Mouse (Mus musculus) heart, embryonic 14.5 days (tissue): ENCODE measurements at regions not wholly inside any gene's neighbourhood (a gene's known extent, or its start where the extent isn't known, plus 50 kb on each side); places are given as distances from the start of the nearest gene placed in this dataset.

Experiments used
- ATAC-seq: fragments of 200-750 bp; cut with Nextera tagmentation; 2 replicates; pipeline ENCODE4 v1.8.0; 2017; ENCODE audit warnings: low read depth, moderate TSS enrichment; ENCODE audit not compliant: insufficient number of reproducible peaks, insufficient read depth, low FRiP score
- H3K27ac ChIP-seq, 2 experiments: fragments of 200-500 bp in 1 of 2; fragments of 300-500 bp in 1 of 2; sonication (generic) in 1 of 2; replicated peaks in 1 of 2; 2 replicates each; pipeline ENCODE4 v1.5.1; 2012 to 2014; ENCODE audit warnings: low read depth in 2 of 2, low read length in 2 of 2, control low read depth in 1 of 2, mild to moderate bottlenecking in 1 of 2, mixed read lengths in 1 of 2; ENCODE audit not compliant: control insufficient read depth in 1 of 2, insufficient read depth in 1 of 2
- H3K27me3 ChIP-seq: fragments of 300-500 bp; sonication (generic); 2 replicates; pipeline ENCODE4 v1.6.1; 2014; ENCODE audit warnings: mild to moderate bottlenecking, low read length, control low read depth; ENCODE audit not compliant: control insufficient read depth, insufficient read depth
- H3K36me3 ChIP-seq: fragments of 300-500 bp; sonication (generic); 2 replicates; pipeline ENCODE4 v1.6.1; 2014; ENCODE audit warnings: mild to moderate bottlenecking, control low read depth, low read length, mixed read lengths; ENCODE audit not compliant: control insufficient read depth, insufficient read depth
- H3K4me1 ChIP-seq, 2 experiments: fragments of 200-500 bp in 1 of 2; fragments of 300-500 bp in 1 of 2; sonication (generic) in 1 of 2; 2 replicates each; pipeline ENCODE4 v1.6.1; 2012 to 2014; ENCODE audit warnings: low read length in 2 of 2, control low read depth in 1 of 2, mixed read lengths in 1 of 2; ENCODE audit not compliant: control insufficient read depth in 2 of 2, insufficient read depth in 2 of 2
- H3K4me2 ChIP-seq: fragments of 300-500 bp; sonication (generic); 2 replicates; pipeline ENCODE4 v1.6.1; 2014; ENCODE audit warnings: mild to moderate bottlenecking, low read length
- H3K4me3 ChIP-seq, 2 experiments: fragments of 200-500 bp in 1 of 2; fragments of 300-500 bp in 1 of 2; sonication (generic) in 1 of 2; 2 replicates each; pipeline ENCODE4 v1.5.1; 2012 to 2014; ENCODE audit warnings: low read length in 2 of 2, mild to moderate bottlenecking in 2 of 2, control low read depth in 1 of 2, low read depth in 1 of 2, moderate library complexity in 1 of 2; ENCODE audit not compliant: control insufficient read depth in 1 of 2, insufficient read depth in 1 of 2
- H3K9ac ChIP-seq: fragments of 300-500 bp; sonication (generic); 2 replicates; pipeline ENCODE4 v1.6.1; 2014; ENCODE audit warnings: mild to moderate bottlenecking, low read length
- H3K9me3 ChIP-seq: fragments of 300-500 bp; sonication (generic); 2 replicates; pipeline ENCODE4 v1.6.1; 2016; ENCODE audit warnings: low read length, control low read depth; ENCODE audit not compliant: control insufficient read depth
- WGBS: fragments of 180-500 bp; shearing (Covaris S2); extraction: QIAGEN DNeasy Blood & Tissue Kit; methylation state at CpG from one replicate; pipeline ENCODE4 v1.1.7; 2014; 5-methylcytosine and 5-hydroxymethylcytosine counted together

- no peaks in the 10 kb centered on the region for H3K9me3 ChIP-seq
- no peaks in the 10 kb centered on the region for H3K27me3 ChIP-seq
- no peak overlapping the region for H3K27ac ChIP-seq
- H3K4me2 ChIP-seq: no peak overlapping the region
- no peak overlapping the region for H3K4me3 ChIP-seq
- H3K9ac ChIP-seq: no peak overlapping the region
- 32% methylated on average over 12 of the region's 12 CpGs for WGBS
- no peaks in the 10 kb centered on the region for H3K36me3 ChIP-seq
- H3K4me1 ChIP-seq: no peaks in the 10 kb centered on the region; a peak in 1 of 4 replicates
- ATAC-seq: no peak
Measured at GRCm38 (mm10) chr5:54290372-54291080, 292.2 kb downstream of the Stim2 start.

DNA sequence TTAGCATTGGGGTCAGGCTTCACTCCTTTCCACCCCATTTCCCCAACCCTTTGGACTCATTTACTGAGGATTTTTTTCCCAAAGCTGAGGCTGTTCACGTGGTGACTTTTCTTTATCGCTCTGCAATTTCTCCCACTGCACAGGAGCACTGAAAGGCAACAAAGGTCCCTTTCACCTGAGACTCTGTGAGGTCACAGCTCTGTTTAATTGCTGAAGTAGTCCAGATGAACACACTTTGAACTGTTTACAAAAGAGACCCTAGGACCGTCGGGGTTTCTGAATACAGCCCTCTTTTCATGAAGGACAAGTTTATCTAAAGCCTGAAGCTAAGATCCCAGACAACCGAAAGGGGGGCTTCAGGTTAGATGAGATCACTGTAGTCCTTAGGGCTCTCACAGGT is 293.6 kb downstream of the Stim2 start:
- no peak overlapping the region for H3K27ac ChIP-seq
- no peaks in the 10 kb centered on the region for H3K36me3 ChIP-seq
- H3K4me1 ChIP-seq: no peaks in the 10 kb centered on the region; a peak in 1 of 4 replicates
- H3K9ac ChIP-seq: no peak overlapping the region
- no peak overlapping the region for H3K4me2 ChIP-seq
- no peaks in the 10 kb centered on the region for H3K9me3 ChIP-seq
- no peaks in the 10 kb centered on the region for H3K27me3 ChIP-seq
- no peak overlapping the region for H3K4me3 ChIP-seq
- 54% methylated on average over 5 of the region's 5 CpGs for WGBS
- ATAC-seq: no peak

DNA sequence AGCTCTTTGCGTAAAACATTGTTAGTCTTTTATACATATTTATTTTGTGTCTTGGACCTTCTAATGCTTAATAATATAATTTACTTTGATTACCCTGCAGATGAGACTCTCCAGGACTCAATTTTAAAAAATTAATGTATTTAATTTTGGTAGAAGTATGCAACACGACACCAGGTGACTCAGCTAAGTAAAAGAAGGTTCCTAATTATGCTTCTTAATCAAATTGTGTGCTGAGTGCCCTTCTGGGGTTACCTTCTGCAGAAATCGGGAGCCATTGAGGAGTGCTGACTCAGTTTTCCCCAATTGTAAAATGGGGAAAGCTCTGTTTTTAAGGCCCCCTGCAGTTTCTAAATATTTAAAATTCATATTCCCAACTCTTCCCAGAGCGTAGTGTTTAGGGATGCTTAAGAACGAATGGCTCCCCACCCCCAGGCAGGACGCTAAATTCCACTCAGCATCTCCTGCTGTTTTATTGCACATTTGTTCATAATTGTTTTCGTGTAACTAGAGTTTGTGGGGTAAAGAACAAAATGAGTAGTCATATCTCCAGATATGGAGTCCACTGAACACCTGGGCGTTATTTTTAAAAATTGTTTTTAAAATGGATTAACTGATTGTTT is 315.5 kb downstream of the Stim2 start:
- ATAC-seq: no peak
- Histone ChIP-seq H3K4me2 (no peak overlapping the region), H3K9ac (no peak overlapping the region), H3K36me3 (no peaks in the 10 kb centered on the region), H3K27me3 (no peaks in the 10 kb centered on the region), H3K4me3 (no peak overlapping the region), H3K4me1 (no peaks in the 10 kb centered on the region), H3K27ac (no peak overlapping the region), H3K9me3 (no peaks in the 10 kb centered on the region)
- 86% methylated on average over 8 of the region's 8 CpGs for WGBS

- Histone ChIP-seq H3K27me3 (no peaks in the 10 kb centered on the region), H3K9me3 (0 out of 2 replicates have a peak, but pooled peaks cover 5% of the 10 kb centered on the region), H3K4me3 (no peak overlapping the region), H3K4me1 (no peaks in the 10 kb centered on the region), H3K4me2 (no peak overlapping the region), H3K27ac (no peak overlapping the region), H3K9ac (no peak overlapping the region), H3K36me3 (no peaks in the 10 kb centered on the region)
- 79% methylated on average over 2 of the region's 2 CpGs for WGBS
- no peak for ATAC-seq
Measured at GRCm38 (mm10) chr5:54330415-54330814, 332.1 kb downstream of the Stim2 start.

- Histone ChIP-seq H3K4me3 (no peak overlapping the region), H3K27me3 (no peaks in the 10 kb centered on the region), H3K9ac (no peak overlapping the region), H3K4me2 (no peak overlapping the region), H3K4me1 (no peaks in the 10 kb centered on the region), H3K27ac (no peak overlapping the region), H3K36me3 (no peaks in the 10 kb centered on the region), H3K9me3 (no peaks in the 10 kb centered on the region)
- WGBS: 77% methylated on average over 6 of the region's 6 CpGs
- no peak for ATAC-seq
Measured at GRCm38 (mm10) chr5:54342976-54343375, 344.7 kb downstream of the Stim2 start.

DNA sequence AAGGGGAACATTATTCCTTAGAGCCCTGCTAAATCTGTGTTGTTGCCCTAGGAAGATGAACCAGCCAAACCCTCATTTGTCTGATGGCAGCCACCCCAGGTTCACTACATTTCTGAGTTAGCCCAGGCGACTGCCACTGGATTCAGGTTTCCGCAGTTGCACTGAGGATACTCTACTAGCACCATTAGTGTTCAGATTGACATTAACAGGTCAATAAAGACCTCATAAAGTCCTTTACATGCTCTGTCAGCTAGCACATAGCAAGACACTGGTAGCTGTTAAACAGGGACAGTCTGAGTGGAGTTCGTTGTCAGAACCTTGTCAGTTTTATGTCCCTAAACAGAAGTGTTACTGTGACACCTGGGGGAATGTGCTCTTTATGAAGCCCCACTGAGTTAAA is 345.1 kb downstream of the Stim2 start:
- no peaks in the 10 kb centered on the region for H3K27me3 ChIP-seq
- no peaks in the 10 kb centered on the region for H3K9me3 ChIP-seq
- no peak overlapping the region for H3K4me2 ChIP-seq
- 82% methylated on average over 3 of the region's 3 CpGs for WGBS
- no peak for ATAC-seq
- H3K9ac ChIP-seq: no peak overlapping the region
- H3K27ac ChIP-seq: no peak overlapping the region
- no peaks in the 10 kb centered on the region for H3K36me3 ChIP-seq
- peaks cover 0 to 2% of the 10 kb centered on the region in 2 experiments; a peak in 2 of 4 replicates for H3K4me1 ChIP-seq
- H3K4me3 ChIP-seq: no peak overlapping the region

DNA sequence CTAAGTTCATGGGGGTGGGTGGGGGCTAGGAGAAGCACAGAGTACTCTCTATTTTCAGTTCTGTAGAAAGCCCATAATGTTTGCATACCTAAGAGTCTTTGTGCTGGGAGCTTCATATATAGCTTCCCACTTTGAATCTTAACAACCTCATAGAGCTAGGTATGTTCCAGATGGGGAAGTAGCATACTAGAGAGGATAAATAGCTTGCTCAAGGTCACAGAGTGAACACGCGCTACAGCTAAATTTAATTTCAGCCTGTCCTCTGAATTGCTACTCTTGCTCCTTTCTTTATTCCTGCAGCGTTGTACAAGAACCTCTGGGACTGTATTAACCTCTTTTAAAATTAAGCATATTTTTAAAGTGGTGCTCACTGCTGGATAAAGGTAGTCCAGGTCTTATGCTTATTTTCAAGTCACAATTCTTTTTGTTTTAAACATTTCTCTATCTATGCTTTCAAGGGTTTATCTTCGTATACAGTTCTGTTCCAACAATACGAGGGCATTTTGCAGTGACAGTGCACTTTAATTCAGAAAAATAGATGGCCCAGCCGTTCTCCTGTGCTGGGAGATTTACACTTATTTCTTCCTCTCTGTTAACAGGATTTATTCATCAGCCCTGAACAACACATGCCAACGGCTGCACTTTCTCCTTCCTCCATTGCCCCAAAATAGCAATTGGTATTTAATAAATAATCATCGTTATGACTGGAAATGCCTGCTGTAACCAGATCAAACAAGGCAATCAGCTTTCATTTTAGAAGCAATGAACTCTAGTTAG is 350.7 kb downstream of the Stim2 start:
- Histone ChIP-seq H3K4me1 (peaks cover 0 to 11% of the 10 kb centered on the region in 2 experiments; a peak in 2 of 4 replicates), H3K4me2 (0 out of 2 replicates have a peak overlapping the region, but pooled peaks have one; percentile 4), H3K27ac (peak overlapping the region in 1 of 2 experiments; percentile 70; a peak in 3 of 4 replicates), H3K36me3 (no peaks in the 10 kb centered on the region), H3K9ac (no peak overlapping the region; the same call in 1 of the 2 replicates), H3K4me3 (no peak overlapping the region), H3K9me3 (no peaks in the 10 kb centered on the region), H3K27me3 (no peaks in the 10 kb centered on the region)
- WGBS: 57% methylated on average over 8 of the region's 8 CpGs
- no peak for ATAC-seq
